Mouse (Mus musculus): ENCODE measurements around the gene Dohh.
A peak's percentile ranks its signal among the peaks of the same experiment; 100 is the strongest.

The Dohh gene

DNA sequence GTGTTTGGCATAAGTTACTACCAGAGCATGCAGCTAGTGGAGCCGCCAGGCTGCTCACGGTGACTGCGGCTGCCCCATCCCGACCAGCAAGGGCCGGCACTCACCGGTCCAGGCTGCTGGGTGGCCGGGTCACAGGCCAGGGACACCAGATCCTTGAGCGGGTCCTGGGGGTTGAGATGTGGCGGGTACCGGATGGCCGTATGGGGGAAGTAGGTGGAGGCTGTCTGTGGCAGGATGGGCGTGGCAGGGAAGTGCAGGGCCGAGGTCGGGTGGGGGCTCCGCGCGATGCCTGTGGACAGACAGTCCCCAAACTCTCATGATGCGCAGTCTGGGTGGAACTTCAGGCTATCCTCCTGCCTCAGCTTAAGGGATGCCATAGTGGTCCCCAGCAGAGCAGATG is 20.5 kb downstream of the Dohh start:
- no peak for DNase-seq (ENCODE audit: low spot score)

- no peak for DNase-seq (ENCODE audit: low spot score)
Measured at GRCm38 (mm10) chr10:81405588-81406201, 21.5 kb downstream of the Dohh start.

DNA sequence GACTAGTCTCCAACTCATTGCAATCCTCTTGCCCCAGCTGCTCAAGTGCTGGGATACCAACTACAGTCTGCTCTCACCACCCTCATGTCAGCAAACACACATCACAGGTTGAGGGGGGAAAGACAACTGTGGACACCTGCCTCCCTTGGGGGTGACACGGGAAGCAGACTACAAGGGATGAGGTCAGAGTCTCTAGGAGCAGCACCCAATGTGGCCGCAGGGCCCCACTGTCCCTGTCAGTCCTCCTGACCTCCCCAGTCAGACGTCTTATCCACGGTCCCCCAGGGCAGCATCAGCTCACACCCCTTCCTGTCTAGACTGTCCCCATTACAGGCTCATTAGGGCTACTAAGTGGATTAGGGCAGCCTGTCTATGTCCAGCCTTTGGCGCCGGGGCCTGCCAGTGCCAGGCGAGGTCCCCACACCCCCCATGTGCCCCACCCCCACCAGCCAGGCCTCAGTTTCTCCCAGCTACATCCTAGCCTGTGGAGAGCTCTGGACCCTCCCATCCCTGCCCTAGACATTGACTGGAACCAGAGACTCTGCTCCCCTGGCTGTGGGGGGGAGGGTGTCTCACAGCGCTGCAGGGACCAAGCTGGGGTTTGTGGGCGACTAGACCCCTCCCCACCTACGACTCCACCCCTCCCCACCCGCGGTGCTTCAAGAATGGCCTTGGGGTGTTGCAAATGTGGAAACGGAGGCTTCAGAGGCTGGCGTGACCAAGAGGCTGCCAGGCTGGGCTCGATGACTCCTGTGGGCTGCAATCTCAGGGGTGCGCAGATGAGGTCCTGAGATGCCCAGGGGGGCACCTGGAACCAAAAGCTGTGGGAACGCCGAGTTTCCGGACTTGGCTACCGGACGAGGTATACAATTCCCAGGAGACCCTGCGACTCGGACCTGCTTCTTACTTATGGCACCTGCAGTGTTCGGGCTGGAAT is 22.5 kb downstream of the Dohh start:
- DNase-seq (ENCODE audit: low spot score), result no peak

GRCm38 (mm10) chr10:81407539-81408423 is 23.6 kb downstream of the Dohh start:
- peak; percentile 73 for DNase-seq (ENCODE audit: low spot score)

DNA sequence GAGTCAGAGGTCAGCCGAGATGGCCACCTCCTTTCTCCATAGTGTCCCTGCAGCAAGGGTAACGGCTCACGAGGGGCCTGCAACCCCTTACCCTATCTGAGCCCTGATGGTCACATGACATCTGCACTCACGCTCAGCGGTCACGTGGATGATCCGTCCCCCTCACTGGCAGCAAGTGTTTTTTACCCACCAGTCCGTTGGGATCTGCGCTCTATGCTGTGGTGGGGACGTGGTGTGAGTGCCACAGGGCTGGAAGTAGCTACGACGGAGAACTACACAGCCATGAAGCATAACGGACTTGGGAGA is 24.1 kb downstream of the Dohh start:
- DNase-seq (ENCODE audit: low spot score), result no peak

GRCm38 (mm10) chr10:81408871-81409291 is 24.7 kb downstream of the Dohh start:
- peak; percentile 90 for DNase-seq (ENCODE audit: low spot score)

GRCm38 (mm10) chr10:81409330-81409729 is 25.1 kb downstream of the Dohh start:
- DNase-seq (ENCODE audit: low spot score), result peak; percentile 48

- no peak for DNase-seq (ENCODE audit: low spot score)
Measured at GRCm38 (mm10) chr10:81410350-81410749, 26.1 kb downstream of the Dohh start.

DNA sequence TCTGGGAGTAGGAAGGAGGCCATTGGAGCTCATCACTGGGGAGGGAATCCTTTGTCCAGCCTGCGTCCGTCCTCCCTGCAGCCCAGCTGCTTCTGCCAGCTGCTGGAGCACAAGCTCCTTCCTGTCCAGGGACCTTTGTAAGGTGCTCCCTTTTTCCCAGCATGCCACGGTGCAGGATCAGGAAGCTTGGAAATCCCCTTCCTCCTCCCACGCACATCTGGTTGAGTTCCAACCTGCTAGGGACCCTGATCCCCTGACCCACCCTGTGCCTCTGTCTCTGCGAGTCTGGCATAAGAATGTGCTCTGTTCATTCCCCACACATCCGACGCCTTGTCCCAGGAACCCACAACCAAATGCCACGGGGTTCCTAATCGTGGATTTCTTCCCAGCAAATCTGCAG is 26.8 kb downstream of the Dohh start:
- DNase-seq (ENCODE audit: low spot score), result no peak

DNA sequence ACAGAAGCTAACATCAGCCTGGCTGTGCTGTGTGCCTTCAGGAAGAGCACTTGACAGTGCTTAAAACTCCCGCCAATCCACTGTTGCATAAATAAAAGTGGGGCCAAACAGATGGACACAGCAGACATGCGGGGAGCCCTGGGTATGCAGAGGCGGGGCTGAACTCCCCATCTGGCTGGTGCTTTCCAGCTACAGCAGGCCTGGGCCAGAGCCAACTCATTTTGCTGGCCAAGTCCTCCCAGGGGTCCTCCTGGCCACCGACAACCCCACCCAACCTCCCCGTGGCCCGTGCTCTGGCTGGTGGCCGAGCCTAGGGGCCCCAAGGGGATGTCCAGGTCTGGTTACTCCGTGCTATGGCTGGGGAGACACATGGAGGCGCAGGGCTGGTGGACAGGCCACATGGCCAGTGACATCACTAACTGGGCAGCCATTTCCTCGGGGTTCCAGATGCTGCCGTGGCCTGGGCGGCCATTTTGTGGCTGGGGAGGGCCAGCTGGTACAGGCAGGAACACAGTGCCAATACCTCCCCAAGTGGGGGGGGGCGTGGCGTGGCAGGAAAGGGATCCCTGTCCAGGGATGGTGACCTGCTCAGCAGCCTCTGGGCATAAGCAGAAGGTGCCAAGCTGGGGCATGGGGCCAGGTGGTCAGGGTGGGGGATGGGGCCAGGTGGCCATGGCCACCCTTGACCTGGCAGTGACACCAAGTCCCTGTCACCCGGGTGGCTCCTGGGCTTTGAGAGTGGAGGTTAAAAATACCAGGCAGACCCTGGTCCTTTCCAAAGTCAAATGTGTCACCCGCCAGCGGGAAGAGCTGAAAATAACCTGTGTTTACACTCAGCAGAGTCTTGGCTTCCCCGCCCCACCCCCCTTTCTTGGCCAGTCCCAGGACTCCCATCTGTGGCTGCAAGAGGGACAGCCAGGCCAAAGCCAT is 27.5 kb downstream of the Dohh start:
- DNase-seq (ENCODE audit: low spot score), result no peak

GRCm38 (mm10) chr10:81412586-81413309 is 28.5 kb downstream of the Dohh start:
- DNase-seq (ENCODE audit: low spot score), result no peak

DNA sequence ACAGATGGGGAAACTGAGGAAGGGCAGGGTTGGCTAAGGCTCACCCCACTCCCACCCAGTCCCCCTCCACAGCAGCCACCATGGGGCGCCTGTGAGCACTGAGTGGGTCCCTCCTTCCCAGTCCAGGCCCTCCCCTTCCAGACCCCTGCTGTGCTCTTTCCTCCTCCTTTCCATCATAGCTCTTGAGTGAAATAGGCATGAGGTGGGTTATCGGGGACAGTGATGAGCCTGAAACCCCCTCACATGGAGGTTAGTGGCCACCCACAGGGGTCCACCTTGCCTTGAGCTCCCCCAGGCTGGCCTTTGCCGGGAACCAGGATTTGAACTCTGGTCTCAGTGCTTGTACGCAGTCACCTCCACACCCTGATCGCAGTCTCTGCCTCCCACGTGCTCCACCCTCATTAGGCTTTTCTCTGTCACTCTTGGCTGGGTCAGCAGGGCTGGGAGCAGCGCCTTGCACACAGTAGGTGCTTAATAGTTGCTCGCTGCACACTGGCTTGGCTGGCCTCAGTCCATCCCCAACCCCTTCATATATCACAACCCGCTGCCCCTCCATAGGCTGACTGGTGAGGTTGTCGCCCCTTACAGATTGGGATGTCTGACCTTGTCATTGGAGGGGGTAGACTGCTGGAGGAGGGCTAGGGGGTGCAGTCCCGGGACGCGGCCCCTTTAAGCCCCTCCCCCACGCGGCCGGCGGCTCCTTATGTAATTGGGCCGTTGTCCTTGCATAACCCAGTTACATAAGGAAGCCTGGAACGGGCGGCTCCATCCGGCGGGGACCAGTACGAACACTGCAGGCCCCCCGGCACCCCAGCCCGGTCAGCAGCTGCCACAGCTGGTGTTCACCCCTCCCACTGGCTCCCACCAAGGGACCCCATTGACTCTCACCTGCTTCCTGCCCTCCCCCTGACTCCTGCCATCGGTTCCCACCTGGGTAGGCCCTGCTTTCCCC is 29.4 kb downstream of the Dohh start:
- DNase-seq (ENCODE audit: low spot score), result no peak

- no peak for DNase-seq (ENCODE audit: low spot score)
Measured at GRCm38 (mm10) chr10:81414682-81415081, 30.5 kb downstream of the Dohh start.

DNA sequence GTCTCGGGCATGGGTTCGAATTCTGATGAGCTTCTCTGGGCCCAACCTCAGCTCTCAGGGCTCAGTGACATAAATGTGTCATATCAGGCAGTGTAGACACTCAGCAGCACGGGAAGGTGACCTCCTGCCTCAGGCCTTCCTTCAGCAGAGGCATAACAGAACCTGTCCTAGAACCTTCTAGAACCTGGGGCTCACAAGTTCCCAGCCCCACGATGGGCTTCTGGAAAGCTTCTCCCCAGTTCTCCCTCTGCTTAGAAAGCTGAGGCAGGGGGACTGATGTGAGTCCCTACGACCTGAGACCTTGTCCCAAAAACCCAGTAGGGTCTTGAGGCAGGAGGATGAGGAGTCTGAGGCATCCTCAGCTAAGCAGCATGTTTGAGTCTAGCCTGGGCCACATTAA is 30.9 kb downstream of the Dohh start:
- no peak for DNase-seq (ENCODE audit: low spot score)

DNA sequence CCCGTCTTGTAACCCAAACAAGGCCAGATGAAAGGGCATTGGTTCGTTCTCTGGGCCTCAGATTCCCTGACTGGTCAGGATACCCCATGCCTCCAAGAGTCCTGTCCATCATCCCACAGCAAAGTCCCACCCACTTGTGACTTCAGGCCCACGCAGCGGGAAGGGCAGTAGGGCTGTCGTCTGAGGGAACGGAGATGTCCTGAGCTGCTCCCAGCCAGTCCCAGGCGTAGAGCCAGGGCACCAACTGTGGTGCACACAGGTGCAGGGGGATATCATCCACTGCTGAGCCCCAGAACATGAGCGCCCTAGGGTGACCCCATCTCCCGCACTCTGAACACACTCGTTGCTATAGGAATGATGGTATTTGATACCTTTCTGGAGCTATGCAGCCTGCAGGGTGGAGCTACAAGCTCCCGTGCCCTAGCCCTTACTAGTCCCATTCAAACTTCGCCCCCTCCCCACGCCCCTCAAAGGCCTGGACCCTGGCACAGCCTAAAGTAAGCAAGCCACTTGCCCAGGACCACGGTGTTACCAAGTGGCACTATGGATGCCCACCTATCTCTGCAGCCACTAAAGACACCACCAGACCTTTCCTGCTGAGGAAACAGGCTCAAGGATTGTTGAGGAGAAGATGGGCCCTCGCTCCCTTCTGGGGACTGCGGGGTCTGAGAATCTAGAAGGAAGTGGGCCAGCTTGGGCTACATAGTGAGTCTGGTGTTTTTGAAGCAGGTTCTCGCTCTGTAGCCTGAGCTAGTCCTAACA is 31.5 kb downstream of the Dohh start:
- no peak for DNase-seq (ENCODE audit: low spot score)

DNA sequence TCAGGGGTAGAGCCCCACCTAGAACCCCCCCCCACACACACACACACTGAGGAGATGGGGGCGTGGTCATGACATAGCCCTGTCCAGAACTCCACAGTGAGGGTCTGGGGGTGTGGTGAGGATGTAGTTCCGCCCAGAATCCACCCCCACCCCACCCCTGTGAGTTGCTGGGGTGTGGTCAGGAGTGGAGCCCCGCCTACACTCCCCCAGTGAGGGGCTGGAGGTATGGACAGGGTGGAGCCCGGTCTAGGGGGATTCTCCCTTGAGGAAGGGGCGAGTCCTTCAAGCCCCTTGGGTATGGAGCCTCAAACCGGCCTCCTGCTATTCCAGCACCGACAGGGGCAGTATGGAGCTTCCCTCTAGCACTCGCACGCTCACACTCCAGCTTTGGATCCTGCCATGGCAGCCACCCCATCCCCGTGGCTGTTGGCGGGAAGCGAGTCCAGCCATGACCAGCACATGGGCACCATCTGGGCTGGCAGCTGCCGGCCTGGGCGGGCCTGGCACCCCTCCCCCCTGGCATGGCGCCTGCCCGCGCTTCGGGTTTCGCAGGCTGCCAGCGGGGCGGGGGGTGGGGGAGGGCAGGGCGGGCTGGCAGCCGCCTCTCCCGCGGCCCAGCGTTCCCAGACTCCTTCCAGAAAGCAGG is 32.5 kb downstream of the Dohh start:
- DNase-seq (ENCODE audit: low spot score), result peak; percentile 86

DNA sequence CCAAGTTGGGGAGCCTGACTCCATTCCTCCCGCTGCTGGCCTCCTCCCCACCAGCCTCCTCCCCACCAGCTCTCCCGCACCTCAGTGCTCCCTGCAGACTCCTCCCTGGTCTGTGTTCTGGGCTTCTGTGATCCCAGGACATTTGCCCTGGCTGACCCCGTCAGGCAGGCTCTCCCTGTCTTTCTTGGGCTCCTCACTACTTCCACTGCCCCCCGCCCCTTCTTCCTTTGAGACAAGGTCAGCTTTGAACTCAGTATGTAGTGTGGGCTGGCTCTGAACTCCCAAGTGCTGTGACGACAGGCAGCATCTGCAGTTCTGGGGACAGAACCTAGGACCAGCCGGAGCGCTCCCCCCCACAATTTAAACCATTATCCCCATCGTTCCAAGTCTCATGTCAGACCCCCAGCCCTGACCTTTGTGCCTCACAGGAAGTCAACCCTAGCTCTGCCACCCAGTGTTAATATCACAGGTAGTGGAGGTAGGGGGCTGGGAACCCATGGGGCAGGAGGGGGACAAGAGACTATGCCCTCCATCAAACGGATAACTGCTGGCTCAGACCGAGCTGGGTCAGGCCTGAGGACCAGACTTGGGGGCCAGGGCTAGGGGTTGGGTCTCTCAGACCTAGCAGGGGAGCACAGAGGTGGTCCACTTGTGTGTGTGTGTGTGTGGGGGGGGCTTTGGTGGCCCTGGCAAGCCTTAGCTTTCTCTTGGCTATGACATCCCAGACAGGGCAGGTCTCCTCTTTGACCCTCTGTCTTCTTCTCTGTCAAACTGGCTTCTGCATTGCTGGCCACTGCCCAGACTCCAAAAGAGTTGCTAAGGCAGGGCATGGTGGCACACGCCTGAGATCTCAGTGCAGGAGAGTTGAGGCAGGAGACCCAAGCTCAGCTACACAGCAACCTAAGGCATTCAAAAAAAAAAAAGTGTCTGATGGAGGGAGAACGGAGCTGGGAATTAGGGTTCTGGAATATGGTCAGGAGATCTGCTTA is 33.3 kb downstream of the Dohh start:
- no peak for DNase-seq (ENCODE audit: low spot score)

All from embryo, embryonic 10 days (tissue).